Mouse (Mus musculus) lung, postnatal 36 days (tissue): ENCODE measurements at regions not wholly inside any gene's neighbourhood (a gene's known extent, or its start where the extent isn't known, plus 50 kb on each side); places are given as distances from the start of the nearest gene placed in this dataset.

Experiments
- DNase-seq: peaks from one replicate; pipeline ENCODE4 v3.0.0; 2022; ENCODE audit warnings: mixed read lengths

- peak; percentile 3 for DNase-seq
Observed at GRCm38 (mm10) chr13:16678246-16679024, 666.8 kb downstream of the Inhba start.

- no peak for DNase-seq
Observed at GRCm38 (mm10) chr13:16694201-16694600, 682.5 kb downstream of the Inhba start.

GRCm38 (mm10) chr13:16700934-16701333 is 689.3 kb downstream of the Inhba start:
- DNase-seq = no peak

- no peak for DNase-seq
Observed at GRCm38 (mm10) chr13:16702138-16702537, 690.5 kb downstream of the Inhba start.

GRCm38 (mm10) chr13:16705217-16706104 is 693.8 kb downstream of the Inhba start:
- no peak for DNase-seq

- DNase-seq = no peak
Observed at GRCm38 (mm10) chr13:16706105-16706442, 694.4 kb downstream of the Inhba start.

GRCm38 (mm10) chr13:16715296-16715960 is 703.8 kb downstream of the Inhba start:
- DNase-seq = peak; percentile 19

- no peak for DNase-seq
Observed at GRCm38 (mm10) chr13:16716340-16716739, 704.7 kb downstream of the Inhba start.

- DNase-seq = no peak
Observed at GRCm38 (mm10) chr13:16716796-16717749, 705.4 kb downstream of the Inhba start.

- no peak for DNase-seq
Observed at GRCm38 (mm10) chr13:16720090-16720489, 708.4 kb downstream of the Inhba start.

- DNase-seq = no peak
Observed at GRCm38 (mm10) chr13:16725350-16725749, 713.7 kb downstream of the Inhba start.

GRCm38 (mm10) chr13:16738313-16738712 is 726.7 kb downstream of the Inhba start:
- DNase-seq = no peak

- DNase-seq = no peak
Observed at GRCm38 (mm10) chr13:16739563-16739962, 727.9 kb downstream of the Inhba start.

- DNase-seq = no peak
Observed at GRCm38 (mm10) chr13:16744237-16744636, 732.6 kb downstream of the Inhba start.

GRCm38 (mm10) chr13:16745644-16746043 is 734.0 kb downstream of the Inhba start:
- no peak for DNase-seq

GRCm38 (mm10) chr13:16746451-16746850 is 734.8 kb downstream of the Inhba start:
- no peak for DNase-seq

GRCm38 (mm10) chr13:16756264-16756663 is 744.6 kb downstream of the Inhba start:
- no peak for DNase-seq

GRCm38 (mm10) chr13:16760045-16760444 is 748.4 kb downstream of the Inhba start:
- no peak for DNase-seq

- DNase-seq = peak; percentile 11
Observed at GRCm38 (mm10) chr13:16761415-16761814, 749.8 kb downstream of the Inhba start.

GRCm38 (mm10) chr13:16762326-16762725 is 750.7 kb downstream of the Inhba start:
- no peak for DNase-seq

- DNase-seq = no peak
Observed at GRCm38 (mm10) chr13:16762727-16763512, 751.3 kb downstream of the Inhba start.
